Mouse (Mus musculus) embryo, embryonic 10 days (tissue): ENCODE measurements around the gene Aamp.

Experiments
- DNase-seq: peaks from one replicate; pipeline ENCODE4 v3.0.0-alpha.2; 2015; ENCODE audit warnings: low spot score

Gene Aamp

DNA sequence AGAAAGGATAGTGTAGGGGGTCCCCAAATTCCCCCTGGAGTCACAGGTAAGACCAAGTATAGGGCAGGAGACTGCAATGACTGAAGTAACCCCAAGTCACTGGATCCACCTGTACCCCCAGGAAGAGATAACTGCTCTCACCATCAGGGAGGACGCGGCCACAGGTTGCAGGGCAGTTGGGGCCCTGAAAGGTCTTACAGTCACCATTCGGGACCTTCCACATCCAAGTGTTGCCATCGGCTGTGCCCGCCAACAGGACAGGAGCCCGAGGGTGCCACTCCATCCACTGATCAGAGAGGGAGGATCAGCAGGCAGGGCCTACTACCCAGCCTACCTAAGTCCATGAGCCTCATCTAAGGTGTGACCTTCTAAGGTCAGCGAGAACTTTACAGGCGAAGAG, 2.7 kb downstream of the Aamp start:
- DNase-seq = no peak

DNA sequence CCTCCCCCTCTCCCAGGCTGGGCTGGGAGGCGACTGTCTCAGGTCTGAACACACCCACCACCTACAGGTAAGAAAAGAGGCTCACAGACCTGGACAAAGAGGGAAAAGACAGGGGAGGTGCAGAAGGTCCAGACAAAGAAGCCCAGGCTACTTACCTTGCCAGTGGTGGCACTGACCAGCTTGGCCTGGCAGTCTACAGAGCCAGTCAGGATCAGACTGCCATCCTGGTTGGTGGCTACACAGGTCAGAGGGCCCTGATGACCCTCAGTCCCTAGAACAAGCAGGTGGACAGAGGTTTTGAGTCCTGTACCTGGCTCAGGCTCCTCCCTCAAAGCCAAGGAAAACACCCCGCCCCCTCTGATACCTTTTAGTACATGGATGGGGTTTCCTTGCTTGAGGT, 3.2 kb downstream of the Aamp start:
- DNase-seq = no peak

DNA sequence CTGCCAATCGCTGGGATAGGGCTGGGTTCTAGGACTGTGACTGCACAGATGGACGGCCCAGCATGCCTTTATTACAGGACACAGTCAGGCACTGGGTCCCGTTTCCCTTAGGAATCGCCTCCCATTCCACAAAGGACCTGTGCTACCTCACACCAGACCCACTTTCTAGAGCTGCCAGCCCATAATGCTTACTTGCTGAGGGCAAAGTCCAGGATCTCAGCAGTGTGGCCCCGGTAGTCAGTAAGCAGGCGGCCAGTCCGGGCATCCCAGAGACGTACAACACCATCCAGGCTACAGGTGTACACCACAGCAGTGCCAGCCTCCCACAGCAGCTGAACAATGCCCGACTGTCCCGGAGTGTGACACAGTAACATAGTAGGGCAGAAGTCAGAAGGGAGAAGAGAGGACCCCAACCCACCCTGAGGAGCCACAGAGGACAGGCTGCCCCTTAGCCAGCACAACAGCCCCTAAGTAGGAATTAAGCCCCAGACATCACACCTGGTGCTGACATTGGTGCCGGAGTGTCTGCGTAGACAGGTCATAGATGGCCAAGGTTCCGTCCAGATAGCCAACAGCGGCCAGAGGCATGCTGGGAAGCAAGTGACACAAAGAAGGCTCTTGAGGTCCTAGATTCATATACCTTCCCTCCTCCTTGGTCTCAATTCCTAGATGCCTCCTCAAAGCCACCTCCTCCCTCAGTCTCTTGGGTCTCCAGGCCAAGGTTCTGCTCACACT, 3.8 kb downstream of the Aamp start:
- DNase-seq = no peak

DNA sequence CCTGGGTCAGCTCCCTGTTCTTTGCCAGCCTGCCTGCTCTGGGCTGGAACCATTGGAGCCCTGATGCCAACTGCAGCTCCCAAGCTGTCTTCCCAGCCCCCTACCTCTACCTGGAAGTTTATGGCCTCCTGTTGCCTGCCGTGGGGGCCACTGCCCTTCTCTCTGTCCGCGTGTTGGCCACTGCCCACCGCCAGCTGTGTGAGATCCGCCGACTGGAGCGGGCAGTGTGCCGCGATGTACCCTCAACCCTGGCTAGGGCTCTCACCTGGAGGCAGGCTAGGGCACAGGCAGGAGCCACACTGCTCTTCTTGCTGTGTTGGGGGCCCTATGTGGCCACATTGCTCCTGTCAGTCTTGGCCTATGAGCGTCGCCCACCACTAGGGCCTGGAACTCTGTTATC, 5.5 kb downstream of the Aamp start:
- no peak for DNase-seq

DNA sequence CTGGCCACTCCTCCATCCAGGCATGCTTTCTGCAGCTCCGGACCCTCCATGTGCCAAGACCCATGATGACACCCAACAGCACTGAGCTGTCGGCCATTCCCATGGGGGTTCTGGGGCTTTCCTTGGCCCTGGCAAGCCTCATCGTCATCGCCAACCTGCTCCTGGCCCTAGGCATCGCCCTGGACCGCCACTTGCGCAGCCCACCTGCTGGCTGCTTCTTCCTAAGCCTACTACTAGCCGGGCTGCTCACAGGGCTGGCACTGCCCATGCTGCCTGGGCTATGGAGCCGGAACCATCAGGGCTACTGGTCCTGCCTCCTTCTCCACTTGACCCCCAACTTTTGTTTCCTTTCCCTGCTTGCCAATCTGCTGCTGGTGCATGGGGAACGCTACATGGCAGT, 6.0 kb downstream of the Aamp start, which contains the start of gene Gpbar1:
TSS of gene Gpbar1 (plus strand) at position 13 of the 400 bp plus-strand sequence.
- DNase-seq = no peak

DNA sequence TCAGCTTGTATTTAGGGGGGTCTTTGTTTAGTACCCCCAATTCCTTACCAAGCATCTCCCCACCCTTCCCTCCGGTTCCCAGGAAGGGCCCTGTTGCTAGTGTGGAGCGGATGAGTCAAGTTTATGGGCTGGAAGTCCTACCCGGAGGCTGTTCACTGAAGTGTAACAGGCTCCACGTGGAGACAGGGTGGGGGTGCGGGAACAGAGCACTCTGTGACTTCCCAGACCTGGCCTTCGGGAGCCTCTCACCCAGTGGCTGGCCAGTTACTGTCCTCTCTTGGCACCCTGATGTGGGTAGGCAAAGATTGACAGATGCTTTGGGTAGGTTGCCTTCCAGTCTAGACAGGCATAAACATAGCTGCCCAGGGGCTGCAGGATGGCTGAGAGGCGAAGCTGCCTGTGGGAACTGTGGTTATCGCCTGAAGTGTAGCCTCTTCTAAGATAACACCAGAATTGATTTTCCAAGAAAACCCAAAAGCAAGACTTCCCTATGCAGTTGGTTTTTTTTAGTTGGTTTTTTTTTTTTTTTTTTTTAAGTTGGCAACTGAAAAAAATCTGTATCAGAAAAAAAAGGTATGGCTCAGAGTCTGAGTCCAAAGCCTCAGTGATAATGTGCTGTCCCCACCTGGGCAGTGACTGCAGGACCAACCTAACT, 6.5 kb downstream of the Aamp start:
- DNase-seq = no peak

DNA sequence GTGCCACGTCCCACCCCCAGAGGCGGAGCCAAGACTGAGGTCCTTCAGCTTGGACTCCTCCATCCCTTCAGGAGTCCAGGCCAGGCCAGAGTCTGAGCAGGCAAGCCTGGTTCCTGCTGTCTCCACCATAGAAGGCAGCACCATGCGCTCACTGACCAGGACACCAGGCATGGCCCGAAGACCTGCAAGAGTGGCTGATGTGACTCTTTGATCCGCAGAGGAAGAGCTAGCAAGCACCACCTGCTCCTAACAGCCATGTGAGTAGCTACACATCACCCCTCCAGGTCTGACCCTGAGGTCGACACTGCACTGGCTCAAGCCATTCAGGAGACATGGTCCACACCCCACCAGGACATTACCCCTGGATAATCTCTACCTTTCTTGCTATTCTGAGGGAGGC, 7.5 kb downstream of the Aamp start:
- DNase-seq = no peak

DNA sequence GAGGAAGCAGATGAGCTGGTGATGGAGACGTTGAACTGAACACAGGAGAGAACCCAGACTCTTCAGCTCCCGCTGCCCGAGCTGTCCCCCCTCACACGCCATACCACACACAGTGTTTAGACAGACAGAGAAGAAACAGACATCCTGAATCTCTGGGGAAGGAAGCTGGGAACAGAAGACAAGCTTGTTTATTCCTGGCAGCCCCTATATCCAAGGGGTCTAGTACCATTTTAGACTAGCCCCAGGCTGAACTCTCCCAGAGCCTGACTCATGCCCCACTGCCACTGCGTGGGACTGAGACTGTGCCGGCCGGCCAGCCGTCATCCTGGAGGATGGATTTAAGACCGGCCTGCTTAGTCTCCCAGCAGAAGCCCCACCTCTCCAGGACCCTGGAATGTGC, 9.5 kb downstream of the Aamp start:
- peak; percentile 62 for DNase-seq

DNA sequence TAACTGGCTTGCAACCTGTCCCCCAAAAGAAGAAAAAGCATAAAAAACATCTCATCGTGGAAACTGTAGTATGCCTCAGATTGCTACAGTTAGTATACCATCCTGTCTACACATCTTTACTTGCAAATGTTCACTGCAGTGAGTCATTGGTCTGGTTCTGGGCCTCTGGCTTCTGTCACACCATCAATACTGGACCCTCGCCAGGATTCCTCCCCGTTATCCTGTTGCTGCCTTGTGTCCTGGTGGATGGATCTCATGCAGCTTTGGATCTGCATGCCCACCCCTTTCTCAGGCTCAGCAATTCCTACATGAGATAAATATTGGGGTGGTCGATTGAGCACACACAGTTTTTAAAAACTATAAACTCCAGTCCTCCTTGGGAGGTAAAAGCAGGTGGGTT, 12.9 kb downstream of the Aamp start:
- DNase-seq = no peak

DNA sequence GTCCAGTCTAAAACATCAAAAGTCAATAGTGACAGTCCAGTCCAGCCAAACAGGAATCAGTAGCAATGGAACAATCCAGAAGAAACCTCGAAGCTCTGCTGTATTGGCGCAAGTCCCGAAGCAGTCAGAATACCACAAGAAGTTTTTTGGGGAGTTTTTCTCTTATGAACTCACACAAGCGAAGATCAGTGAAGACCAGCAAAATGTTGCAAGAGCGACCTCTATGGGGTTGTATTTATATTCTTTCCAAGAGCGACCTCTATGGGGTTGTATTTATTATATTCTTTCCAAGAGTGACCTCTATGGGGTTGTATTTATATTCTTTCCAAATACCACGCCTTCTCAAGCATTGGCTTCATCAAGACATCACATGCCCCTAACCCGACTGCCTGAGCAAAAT, 15.8 kb downstream of the Aamp start:
- DNase-seq = no peak

DNA sequence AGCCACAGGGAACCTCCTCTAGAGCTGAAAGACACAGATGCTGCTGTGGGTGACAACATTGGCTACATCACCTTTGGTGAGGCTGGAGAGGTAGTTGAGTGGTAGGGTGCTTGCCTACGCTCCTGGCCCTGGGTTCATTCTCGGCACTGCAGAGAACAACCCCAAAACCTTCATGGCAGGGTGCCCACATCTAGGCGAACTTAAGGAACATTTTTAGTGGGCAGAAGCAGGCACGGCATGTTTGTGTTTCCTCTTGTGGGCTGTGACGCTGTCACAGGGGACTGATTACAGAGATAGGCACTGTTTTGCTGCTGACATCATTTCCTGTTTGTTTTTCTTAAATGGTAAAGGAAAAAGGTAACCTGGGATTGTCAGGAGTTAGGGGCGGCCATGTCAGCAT, 22.0 kb downstream of the Aamp start:
- DNase-seq = no peak

DNA sequence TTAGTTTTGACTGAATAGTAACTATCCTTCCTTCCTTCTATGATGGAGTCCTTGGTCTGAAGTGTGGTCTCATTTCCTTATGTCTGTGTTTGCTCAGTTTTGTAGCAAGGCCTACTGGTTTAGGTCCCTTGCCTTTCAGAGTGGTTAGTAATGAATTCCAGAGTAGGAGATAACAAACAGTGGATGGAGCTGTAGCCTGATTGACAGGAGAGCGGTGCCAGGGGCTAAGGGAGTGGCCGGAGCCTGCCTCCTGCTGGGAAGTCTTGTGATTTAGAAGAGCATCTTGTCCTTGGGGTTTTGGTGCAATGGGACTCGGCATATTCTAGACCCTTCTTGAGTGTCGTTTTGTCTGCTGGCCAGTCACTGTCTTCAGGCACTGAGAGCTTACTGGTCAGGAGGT, 27.8 kb downstream of the Aamp start:
- DNase-seq = no peak

DNA sequence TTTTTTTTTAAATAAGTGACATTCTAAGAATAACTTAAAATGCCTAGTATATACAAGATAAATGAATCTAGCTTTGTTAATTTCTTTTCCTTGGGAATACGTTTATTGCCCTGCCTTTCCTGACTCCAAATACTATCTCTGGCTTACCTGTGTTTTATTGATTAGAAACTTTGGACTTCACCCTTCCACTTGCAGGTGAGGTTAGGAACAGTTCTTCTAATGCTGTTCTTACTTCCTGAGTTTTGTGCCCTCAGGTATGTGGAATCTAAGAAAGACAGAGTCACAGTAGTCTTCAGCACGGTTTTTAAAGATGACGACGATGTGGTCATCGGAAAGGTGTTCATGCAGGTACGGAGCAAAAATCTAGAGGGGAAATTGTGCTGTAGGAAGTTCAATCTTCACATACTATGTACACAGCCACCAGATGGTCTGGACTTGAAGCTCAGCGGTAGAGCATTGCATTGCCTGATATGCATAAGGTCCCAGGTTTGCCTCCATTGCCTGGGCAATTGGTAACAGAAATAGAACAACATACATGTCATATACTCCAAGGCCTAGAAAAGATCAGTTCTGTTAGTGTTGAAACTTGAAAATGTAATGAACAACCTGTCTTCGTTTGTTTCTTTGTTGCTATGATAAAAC, 28.7 kb downstream of the Aamp start:
- DNase-seq = no peak

DNA sequence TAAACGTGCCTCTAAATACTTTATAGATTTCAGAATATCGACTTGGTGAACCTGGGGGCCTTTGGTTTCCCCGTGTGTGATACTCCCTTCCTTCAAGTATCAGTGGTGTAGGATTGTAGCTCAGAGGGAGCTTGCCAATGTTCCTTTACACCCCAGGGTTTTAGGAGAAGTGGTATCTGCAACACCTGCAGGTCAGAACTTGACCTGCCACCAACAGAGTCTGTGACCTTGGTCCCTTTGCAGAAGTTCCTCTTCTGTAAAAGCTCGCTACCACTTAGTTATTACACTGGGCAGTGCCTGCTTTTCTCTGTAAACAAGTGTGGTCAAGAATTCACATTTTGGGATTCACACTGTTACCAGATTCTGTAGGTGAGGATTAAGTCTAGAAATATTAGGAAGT, 34.4 kb downstream of the Aamp start:
- DNase-seq = no peak

DNA sequence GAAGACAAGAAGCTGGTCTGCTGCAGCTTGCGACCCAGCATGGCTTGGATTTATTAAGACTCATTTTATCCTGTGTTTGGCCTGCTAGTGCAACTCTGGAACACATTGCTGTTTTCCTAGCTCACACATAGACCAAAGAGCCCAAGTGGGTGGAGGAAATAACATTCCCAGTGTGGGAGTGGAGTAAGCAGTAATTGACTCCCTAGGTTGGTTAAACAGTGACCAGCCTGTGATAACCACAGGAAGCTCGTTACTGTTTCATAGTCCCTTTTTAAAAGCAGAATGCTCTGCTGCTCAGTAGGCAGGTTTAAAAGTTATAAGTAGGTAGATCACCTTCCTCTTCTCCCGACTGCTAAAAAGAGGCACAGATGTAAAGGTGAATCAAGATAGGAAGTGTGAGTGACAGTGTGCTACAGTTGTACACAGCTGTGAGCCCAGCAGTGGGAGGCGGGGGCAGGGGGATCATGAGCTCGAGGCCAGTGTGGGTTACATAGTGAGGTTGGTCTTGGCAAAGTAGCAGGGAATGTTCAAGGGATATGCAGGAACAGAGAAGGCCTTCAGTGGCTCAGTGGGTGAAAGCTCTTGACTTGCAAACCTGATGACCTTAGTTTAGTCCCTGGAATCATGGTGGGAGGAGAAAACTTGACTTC, 35.1 kb downstream of the Aamp start:
- DNase-seq = no peak

DNA sequence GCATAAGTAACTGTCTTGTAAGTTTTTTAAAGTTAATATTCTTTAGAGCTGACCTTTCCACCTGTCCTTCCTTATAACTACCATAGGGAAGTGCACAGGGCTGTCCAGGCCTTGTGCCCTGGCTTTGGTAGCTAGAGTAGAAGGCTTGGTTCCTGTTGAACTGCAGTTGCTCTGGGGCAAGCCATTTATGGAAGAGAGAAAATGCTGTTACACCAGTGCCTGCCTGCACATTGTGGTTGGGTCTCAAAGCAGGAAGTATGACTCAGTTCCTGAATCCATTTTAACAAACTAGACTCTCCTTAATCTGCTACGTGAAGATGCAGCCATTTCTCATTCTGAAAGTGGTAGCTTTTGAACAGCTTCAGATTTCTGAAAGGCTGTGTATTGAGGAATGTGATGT, 35.7 kb downstream of the Aamp start:
- no peak for DNase-seq

DNA sequence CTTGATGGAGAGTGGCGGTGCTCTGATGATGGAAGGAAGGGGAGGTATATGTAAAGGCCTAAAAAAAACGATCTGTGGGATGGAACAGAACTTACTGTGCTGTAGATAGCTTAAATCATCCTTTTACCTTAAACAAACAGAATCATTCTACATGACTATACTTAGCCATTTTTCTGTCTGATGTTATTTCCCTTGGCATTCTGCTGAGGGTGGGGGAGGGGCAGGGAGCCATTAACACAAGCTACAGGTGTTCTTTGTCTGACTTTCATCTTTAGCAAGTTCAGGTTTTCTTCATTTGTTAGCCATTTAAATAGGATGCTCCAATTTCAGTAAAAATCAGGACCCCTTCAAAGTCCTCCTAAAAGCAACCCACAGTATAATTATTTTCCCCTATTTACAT, 39.0 kb downstream of the Aamp start:
- no peak for DNase-seq

DNA sequence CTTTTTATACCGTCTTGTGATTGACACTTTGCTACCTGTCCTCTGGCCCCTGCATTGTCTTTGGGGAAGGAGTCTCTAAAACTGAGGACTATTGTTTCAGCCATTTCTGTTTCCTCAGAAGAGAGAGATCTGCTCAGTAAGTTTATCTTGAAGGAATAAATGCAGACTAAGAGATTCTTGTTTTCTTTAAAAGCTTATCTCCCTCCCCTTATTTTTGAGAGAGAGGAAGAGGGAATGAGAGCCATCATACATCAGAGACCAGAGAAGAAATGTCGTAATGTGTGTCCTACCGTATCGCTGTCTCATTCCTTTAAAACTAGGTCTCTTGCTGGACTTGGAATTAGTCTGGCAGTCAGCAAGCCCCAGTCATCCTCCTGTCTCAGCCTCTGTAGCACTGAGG, 43.7 kb downstream of the Aamp start:
- no peak for DNase-seq

DNA sequence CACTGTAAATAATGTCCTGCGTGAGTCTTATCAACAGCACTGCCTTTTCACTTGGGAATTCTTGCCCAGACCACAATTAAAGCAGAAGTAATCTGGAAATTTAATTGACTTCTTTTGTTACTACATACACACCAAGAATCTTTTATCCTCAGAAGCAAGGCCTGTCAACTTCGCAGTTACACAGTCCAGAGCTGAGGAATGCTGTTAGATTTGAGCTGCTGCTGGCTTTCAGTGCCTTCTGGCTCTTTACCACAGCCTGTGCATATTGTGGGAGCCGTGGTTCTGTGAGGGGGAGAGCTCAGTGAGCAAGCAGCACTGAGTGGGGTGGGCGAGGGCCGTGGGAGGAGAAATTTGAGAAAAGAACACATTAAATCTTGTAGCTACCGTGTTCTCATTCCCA, 44.2 kb downstream of the Aamp start:
- DNase-seq = no peak

DNA sequence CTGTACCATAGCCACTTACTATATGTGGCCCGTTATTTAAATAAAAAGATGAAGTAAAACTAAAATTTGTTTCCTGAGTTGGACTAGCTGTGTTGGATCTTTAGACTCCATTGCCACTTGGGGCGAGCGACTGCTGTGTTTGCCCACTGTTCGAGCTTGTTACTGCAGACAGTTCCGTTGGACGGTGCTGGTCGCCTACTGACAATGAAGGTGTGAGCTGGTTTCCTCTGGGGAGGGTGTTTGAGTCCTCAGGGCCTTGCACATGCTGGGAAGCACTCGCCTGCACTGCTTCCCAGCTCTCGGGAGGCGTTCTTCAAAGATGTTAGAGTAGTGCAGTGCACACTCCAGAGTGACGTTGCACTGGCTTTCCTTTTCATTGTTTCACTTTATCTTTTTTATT, 44.9 kb downstream of the Aamp start:
- no peak for DNase-seq

DNA sequence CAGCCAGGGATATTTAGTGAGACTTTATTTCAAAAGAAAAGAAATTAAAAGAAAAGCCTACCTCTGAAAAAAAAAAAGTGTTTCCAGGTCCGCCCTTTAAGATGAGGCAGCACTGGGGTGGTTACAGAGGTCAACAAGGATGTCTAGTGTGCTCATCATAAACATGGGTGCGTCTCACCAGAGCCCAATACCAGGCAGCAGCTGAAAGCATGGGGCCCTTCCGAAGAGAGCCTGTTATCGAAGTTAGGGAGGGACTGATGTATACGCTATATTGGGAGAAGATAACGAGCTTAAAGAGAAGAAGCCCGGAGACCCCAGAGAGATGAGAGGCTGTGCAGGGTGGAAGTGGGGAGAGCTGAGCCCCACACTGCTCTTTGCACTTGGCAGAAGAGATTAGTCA, 45.4 kb downstream of the Aamp start:
- DNase-seq = no peak

DNA sequence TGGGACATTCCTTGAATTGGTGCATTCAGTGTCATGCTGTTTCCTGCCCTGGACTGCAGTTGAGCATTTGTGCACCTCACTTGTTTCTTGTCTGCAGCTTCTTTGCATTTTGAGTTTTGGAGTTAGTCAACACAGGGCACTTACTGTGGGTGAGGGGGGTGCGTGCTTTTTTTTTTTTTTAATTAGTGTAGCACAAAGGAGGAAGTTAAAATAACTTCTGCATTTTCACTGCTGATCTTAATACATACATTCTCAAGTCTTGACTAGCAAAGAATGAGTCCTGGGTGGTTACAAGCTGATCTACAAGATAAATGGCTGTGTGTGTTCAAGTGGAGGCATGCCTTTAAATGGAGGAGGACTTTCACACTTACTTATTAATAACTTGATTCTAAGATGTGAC, 46.4 kb downstream of the Aamp start:
- DNase-seq = no peak

DNA sequence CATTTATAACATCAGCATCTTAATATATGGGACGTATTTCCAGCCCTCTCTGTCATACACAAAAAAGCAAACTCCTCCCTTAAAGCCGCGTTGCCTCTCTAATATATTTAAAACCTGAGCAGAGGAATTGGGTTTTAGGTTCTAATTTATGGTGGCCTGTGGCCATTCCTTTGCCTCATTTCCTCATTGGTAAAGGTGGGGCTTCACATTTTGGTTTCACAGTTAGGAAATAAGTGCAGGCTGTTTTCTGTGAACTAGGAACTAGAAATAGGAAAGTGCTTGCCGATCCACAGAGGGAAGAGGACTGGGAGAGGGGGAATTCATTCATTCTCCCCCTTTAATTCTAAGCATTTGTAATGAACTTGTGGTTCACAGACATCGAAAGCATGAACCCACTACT, 46.9 kb downstream of the Aamp start:
- DNase-seq = no peak
